Mouse (Mus musculus) bone marrow macrophage, adult 2 months (primary cell): ENCODE measurements around the gene Cant1.

ENCODE experiments used
- CTCF ChIP-seq: IDR thresholded peaks from 2 replicates; pipeline ENCODE4 v1.5.1; 2012; ENCODE audit warnings: low read depth, mild to moderate bottlenecking, low read length, moderate library complexity
- POLR2A ChIP-seq: IDR thresholded peaks from 2 replicates; pipeline ENCODE4 v1.6.1; 2012; ENCODE audit warnings: mild to moderate bottlenecking, low read depth, low read length, borderline replicate concordance

GRCm38 (mm10) chr11:118401760-118402280 lies 17.1 kb downstream of the Cant1 start, which contains the start of gene Lgals3bp:
- no peak for TF ChIP-seq CTCF
- no peak for TF ChIP-seq POLR2A
